Mouse (Mus musculus): ENCODE measurements at regions not wholly inside any gene's neighbourhood (a gene's known extent, or its start where the extent isn't known, plus 50 kb on each side); places are given as distances from the start of the nearest gene placed in this dataset.

DNA sequence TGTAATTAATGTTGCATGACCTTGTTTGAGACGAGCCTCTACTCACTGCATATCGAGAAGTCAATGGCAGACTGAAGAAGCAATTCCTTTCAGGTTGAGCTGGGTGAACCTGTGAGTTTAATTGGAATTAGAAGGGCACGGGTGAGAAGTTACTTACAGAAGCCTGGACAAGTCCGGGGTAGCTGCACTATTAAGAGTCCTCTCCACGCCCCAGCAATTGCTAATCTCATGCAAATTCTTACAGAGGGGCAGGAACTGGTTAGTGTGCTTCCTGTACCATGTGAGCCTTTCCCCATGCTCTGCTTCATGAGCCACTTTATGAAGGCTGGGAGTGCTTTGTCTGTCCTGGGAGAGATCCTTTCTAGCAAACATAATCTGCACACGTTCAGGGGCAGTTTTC lies 142.5 kb downstream of the Dkk1 start:
- H3K4me1 ChIP-seq (replicated peaks; ENCODE audit: control insufficient read depth, insufficient read depth, low read length): no peaks in the 10 kb centered on the region
- H3K36me3 ChIP-seq (replicated peaks; ENCODE audit: control insufficient read depth, insufficient read depth): no peaks in the 10 kb centered on the region
- DNase-seq (ENCODE audit: low spot score): no peak
- WGBS: 67% methylated on average over 6 of the region's 6 CpGs
- no peak overlapping the region for H3K4me3 ChIP-seq (replicated peaks; ENCODE audit: low read length)
- no peaks in the 10 kb centered on the region for H3K27me3 ChIP-seq (ENCODE audit: control insufficient read depth, insufficient read depth, low read length)
- H3K27ac ChIP-seq: no peak overlapping the region
- H3K4me2 ChIP-seq (replicated peaks): no peak overlapping the region
- no peaks in the 10 kb centered on the region for H3K9me3 ChIP-seq (ENCODE audit: control insufficient read depth, low read length)
- H3K9ac ChIP-seq: no peak overlapping the region
- no peak for ATAC-seq (ENCODE audit: low FRiP score)

DNA sequence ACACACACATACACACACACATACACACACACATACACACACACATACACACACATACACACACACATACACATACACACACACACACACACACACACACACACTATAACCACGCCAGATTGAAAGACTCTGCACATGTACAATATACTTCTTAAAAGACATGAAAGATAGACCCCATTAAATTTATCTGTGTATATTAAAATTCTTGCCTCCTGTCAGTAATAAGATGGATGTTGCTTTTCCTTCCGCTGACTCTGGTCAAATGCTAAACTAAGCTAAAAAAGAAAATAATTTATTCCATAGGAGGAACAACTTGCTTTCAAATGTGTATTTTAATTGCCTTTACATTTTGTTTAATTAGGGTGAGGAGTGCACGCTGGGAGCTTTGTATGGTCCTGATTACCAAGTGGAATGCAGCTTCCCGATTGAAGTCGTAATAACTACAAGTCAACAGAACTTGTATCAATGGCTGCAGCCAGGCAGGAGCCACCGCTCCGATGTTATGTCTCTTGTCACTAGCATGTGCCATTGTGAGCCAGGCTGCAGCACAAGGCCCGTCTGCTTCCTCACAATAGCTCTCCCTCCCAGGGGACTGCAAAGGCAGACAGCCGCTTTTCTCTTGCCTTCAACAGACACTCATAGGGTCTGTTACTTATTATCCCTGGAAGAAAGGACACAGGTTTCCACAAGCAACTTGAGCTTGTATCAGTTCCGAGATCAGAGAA lies 129.7 kb downstream of the Dkk1 start:
- H3K36me3 ChIP-seq (replicated peaks; ENCODE audit: control insufficient read depth, insufficient read depth): no peaks in the 10 kb centered on the region
- H3K9ac ChIP-seq: no peak overlapping the region
- peaks cover 6% of the 10 kb centered on the region; the same call in 1 of the 2 replicates for H3K4me1 ChIP-seq (replicated peaks; ENCODE audit: control insufficient read depth, insufficient read depth, low read length)
- DNase-seq (ENCODE audit: low spot score) (peak; percentile 70), ATAC-seq (ENCODE audit: low FRiP score) (peak; percentile 90)
- no peaks in the 10 kb centered on the region for H3K27me3 ChIP-seq (ENCODE audit: control insufficient read depth, insufficient read depth, low read length)
- WGBS: 6% methylated on average over 10 of the region's 10 CpGs
- no peaks in the 10 kb centered on the region for H3K9me3 ChIP-seq (ENCODE audit: control insufficient read depth, low read length)
- H3K4me3 ChIP-seq (replicated peaks; ENCODE audit: low read length): 0 out of 2 replicates have a peak overlapping the region, but pooled peaks have one; percentile 7
- peak overlapping the region; percentile 45 for H3K4me2 ChIP-seq (replicated peaks)
- peak overlapping the region; percentile 12; the same call in 1 of the 2 replicates for H3K27ac ChIP-seq

DNA sequence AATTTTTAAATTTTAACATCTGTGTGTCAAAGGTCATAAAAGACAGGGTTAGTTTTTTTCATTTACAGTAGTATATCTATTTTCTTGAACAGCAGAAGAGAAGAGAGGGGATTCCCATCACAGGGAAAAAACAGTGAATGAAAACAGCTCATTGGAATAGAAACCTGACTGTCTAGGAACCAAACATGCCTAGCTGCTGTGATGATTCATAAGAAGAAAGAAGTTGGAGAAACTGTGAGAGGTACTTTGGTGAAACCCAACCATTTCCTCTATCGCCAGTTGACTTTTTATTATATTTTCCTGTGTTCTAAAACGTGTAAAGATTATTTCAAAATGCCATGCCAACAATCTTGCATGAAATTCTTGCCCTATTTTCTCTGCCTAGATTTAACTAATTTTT lies 123.8 kb downstream of the Dkk1 start:
- Histone ChIP-seq H3K4me3 (replicated peaks; ENCODE audit: low read length) (no peak overlapping the region), H3K9ac (no peak overlapping the region), H3K9me3 (ENCODE audit: control insufficient read depth, low read length) (no peaks in the 10 kb centered on the region), H3K27me3 (ENCODE audit: control insufficient read depth, insufficient read depth, low read length) (no peaks in the 10 kb centered on the region), H3K4me1 (replicated peaks; ENCODE audit: control insufficient read depth, insufficient read depth, low read length) (no peaks in the 10 kb centered on the region), H3K36me3 (replicated peaks; ENCODE audit: control insufficient read depth, insufficient read depth) (no peaks in the 10 kb centered on the region), H3K4me2 (replicated peaks) (no peak overlapping the region), H3K27ac (no peak overlapping the region)
- ATAC-seq (ENCODE audit: low FRiP score) (no peak), DNase-seq (ENCODE audit: low spot score) (no peak)
- WGBS: 82% methylated on average over 2 of the region's 2 CpGs

GRCm38 (mm10) chr19:30427484-30427883 lies 122.0 kb downstream of the Dkk1 start:
- Histone ChIP-seq H3K4me1 (replicated peaks; ENCODE audit: control insufficient read depth, insufficient read depth, low read length) (no peaks in the 10 kb centered on the region), H3K4me3 (replicated peaks; ENCODE audit: low read length) (no peak overlapping the region), H3K9ac (no peak overlapping the region), H3K36me3 (replicated peaks; ENCODE audit: control insufficient read depth, insufficient read depth) (no peaks in the 10 kb centered on the region), H3K9me3 (ENCODE audit: control insufficient read depth, low read length) (no peaks in the 10 kb centered on the region), H3K27me3 (ENCODE audit: control insufficient read depth, insufficient read depth, low read length) (no peaks in the 10 kb centered on the region), H3K4me2 (replicated peaks) (no peak overlapping the region), H3K27ac (no peak overlapping the region)
- WGBS: 6% methylated on average over 2 of the region's 2 CpGs
- no peak for ATAC-seq (ENCODE audit: low FRiP score)
- no peak for DNase-seq (ENCODE audit: low spot score)

- Histone ChIP-seq H3K9me3 (ENCODE audit: control insufficient read depth, low read length) (no peaks in the 10 kb centered on the region), H3K9ac (no peak overlapping the region), H3K4me3 (replicated peaks; ENCODE audit: low read length) (no peak overlapping the region), H3K4me1 (replicated peaks; ENCODE audit: control insufficient read depth, insufficient read depth, low read length) (no peaks in the 10 kb centered on the region), H3K27me3 (ENCODE audit: control insufficient read depth, insufficient read depth, low read length) (no peaks in the 10 kb centered on the region), H3K36me3 (replicated peaks; ENCODE audit: control insufficient read depth, insufficient read depth) (no peaks in the 10 kb centered on the region), H3K27ac (no peak overlapping the region), H3K4me2 (replicated peaks) (no peak overlapping the region)
- DNase-seq (ENCODE audit: low spot score) (no peak), ATAC-seq (ENCODE audit: low FRiP score) (no peak)
- 100% methylated on average over 1 of the region's 1 CpGs for WGBS
Measured at GRCm38 (mm10) chr19:30433141-30433540, 116.3 kb downstream of the Dkk1 start.

DNA sequence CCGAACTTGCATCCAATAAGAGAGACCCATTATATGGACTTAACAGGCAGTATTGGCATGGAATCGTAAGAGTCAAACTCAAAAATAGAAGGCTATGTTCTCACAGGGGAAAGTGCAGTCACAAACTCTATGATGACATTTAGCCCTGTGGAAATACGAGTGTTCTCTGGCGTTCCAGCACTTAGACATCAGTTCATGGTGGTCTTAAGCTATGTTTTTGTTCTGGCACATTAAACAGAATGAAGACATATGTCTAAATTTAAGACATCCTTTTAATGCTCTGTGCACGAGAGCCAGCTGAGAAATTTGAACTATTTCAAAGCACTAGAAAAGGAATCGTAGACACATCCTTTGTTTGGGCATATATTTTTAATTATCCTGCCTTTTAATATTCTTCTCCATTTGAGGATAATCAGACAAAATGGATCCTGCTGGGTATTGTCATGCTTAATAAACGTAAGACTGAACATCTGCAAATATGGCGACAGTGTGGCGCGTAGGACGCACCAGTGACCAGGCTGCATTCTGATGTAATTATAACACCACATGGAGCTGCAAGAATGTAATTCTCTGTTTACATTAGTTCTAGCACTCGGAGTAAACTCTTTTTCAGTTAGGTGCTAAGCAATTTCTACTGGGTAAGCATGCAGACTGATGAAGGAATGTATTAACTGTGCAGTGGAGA lies 114.3 kb downstream of the Dkk1 start:
- 63% methylated on average over 12 of the region's 12 CpGs for WGBS
- no peak for DNase-seq (ENCODE audit: low spot score)
- no peaks in the 10 kb centered on the region for H3K27me3 ChIP-seq (ENCODE audit: control insufficient read depth, insufficient read depth, low read length)
- H3K4me3 ChIP-seq (replicated peaks; ENCODE audit: low read length): no peak overlapping the region
- H3K9me3 ChIP-seq (ENCODE audit: control insufficient read depth, low read length): no peaks in the 10 kb centered on the region
- no peaks in the 10 kb centered on the region for H3K4me1 ChIP-seq (replicated peaks; ENCODE audit: control insufficient read depth, insufficient read depth, low read length)
- peak; percentile 80 for ATAC-seq (ENCODE audit: low FRiP score)
- H3K4me2 ChIP-seq (replicated peaks): 0 out of 2 replicates have a peak overlapping the region, but pooled peaks have one; percentile 10
- no peak overlapping the region for H3K9ac ChIP-seq
- no peaks in the 10 kb centered on the region for H3K36me3 ChIP-seq (replicated peaks; ENCODE audit: control insufficient read depth, insufficient read depth)
- H3K27ac ChIP-seq: 0 out of 2 replicates have a peak overlapping the region, but pooled peaks have one; percentile 8

DNA sequence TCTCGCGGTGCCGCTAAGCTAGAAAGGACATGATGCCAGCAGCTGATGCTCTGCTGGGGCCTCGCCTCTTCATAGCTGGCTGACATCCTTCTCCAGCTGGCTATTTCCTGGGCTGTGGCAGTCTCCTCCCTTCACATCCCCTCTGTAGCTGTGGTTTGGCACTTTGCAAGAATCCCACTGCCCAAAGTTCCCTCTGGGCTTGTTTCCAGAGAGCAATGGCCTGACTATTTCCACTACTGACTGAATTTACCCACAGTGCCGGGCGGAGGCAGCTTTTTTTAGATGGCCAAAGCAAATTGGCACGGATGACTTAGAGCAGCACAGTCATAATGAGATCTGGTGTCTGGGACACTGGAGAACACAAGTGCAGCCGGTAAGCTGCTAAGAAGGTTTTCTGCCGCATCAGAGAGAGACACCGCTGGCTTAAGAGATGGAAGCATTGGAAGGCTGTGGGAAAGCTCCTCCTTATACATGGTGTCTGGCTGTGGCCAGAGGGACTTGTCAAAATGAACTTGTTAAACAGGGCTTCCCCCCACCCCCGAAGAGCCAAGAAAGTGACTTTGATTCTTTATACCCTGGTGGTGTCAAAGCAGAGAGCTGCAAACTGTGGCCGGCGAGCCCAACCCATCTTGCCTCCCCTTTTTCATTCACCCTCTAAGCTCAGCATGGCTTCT lies 98.5 kb downstream of the Dkk1 start:
- Histone ChIP-seq H3K4me2 (replicated peaks) (no peak overlapping the region), H3K36me3 (replicated peaks; ENCODE audit: control insufficient read depth, insufficient read depth) (no peaks in the 10 kb centered on the region), H3K9ac (no peak overlapping the region), H3K4me3 (replicated peaks; ENCODE audit: low read length) (no peak overlapping the region), H3K4me1 (replicated peaks; ENCODE audit: control insufficient read depth, insufficient read depth, low read length) (0 out of 2 replicates have a peak, but pooled peaks cover 5% of the 10 kb centered on the region), H3K9me3 (ENCODE audit: control insufficient read depth, low read length) (no peaks in the 10 kb centered on the region), H3K27me3 (ENCODE audit: control insufficient read depth, insufficient read depth, low read length) (no peaks in the 10 kb centered on the region), H3K27ac (no peak overlapping the region)
- ATAC-seq (ENCODE audit: low FRiP score): peak; percentile 21; the same call in 1 of the 2 replicates
- 82% methylated on average over 13 of the region's 13 CpGs for WGBS
- no peak for DNase-seq (ENCODE audit: low spot score)

- no peak for DNase-seq (ENCODE audit: low spot score)
- 74% methylated on average over 8 of the region's 8 CpGs for WGBS
- Histone ChIP-seq H3K4me1 (replicated peaks; ENCODE audit: control insufficient read depth, insufficient read depth, low read length) (0 out of 2 replicates have a peak, but pooled peaks cover 5% of the 10 kb centered on the region), H3K4me3 (replicated peaks; ENCODE audit: low read length) (no peak overlapping the region), H3K36me3 (replicated peaks; ENCODE audit: control insufficient read depth, insufficient read depth) (no peaks in the 10 kb centered on the region), H3K27ac (no peak overlapping the region), H3K4me2 (replicated peaks) (no peak overlapping the region), H3K9ac (no peak overlapping the region), H3K27me3 (ENCODE audit: control insufficient read depth, insufficient read depth, low read length) (no peaks in the 10 kb centered on the region), H3K9me3 (ENCODE audit: control insufficient read depth, low read length) (no peaks in the 10 kb centered on the region)
- no peak for ATAC-seq (ENCODE audit: low FRiP score)
Measured at GRCm38 (mm10) chr19:30451543-30451920, 97.9 kb downstream of the Dkk1 start.

- H3K36me3 ChIP-seq (replicated peaks; ENCODE audit: control insufficient read depth, insufficient read depth): no peaks in the 10 kb centered on the region
- WGBS: 92% methylated on average over 11 of the region's 11 CpGs
- ATAC-seq (ENCODE audit: low FRiP score): no peak
Measured at GRCm38 (mm10) chr19:30452671-30453070, 96.8 kb downstream of the Dkk1 start.

More at GRCm38 (mm10) chr19:30452671-30453070, 96.8 kb downstream of the Dkk1 start:
- no peaks in the 10 kb centered on the region for H3K9me3 ChIP-seq (ENCODE audit: control insufficient read depth, low read length)
- no peaks in the 10 kb centered on the region for H3K27me3 ChIP-seq (ENCODE audit: control insufficient read depth, insufficient read depth, low read length)
- H3K4me2 ChIP-seq (replicated peaks): no peak overlapping the region
- no peak overlapping the region for H3K9ac ChIP-seq
- H3K27ac ChIP-seq: no peak overlapping the region
- DNase-seq (ENCODE audit: low spot score): no peak
- H3K4me1 ChIP-seq (replicated peaks; ENCODE audit: control insufficient read depth, insufficient read depth, low read length): no peaks in the 10 kb centered on the region
- H3K4me3 ChIP-seq (replicated peaks; ENCODE audit: low read length): no peak overlapping the region

Data from hindbrain, embryonic 14.5 days (tissue).